Mouse (Mus musculus) intestine, embryonic 15.5 days (tissue): Measurements from ENCODE around the gene Med17. TPM values are rescaled to one million over a fixed set of nuclear protein-coding genes. Genes with fewer than 3 reads are reported as not detected.
A peak's percentile ranks its signal among the peaks of the same experiment; 100 is the strongest.

ENCODE experiments used
- ATAC-seq: fragments of 200-750 bp; cut with Nextera tagmentation; 2 replicates; pipeline ENCODE4 v1.8.0; 2017; ENCODE audit warnings: moderate TSS enrichment, moderate library complexity
- H3K27ac ChIP-seq: fragments of 300-500 bp; sonication (generic); 2 replicates; pipeline ENCODE4 v1.5.1; 2015; ENCODE audit warnings: mild to moderate bottlenecking, inconsistent platforms
- H3K27me3 ChIP-seq: fragments of 300-500 bp; sonication (generic); replicated peaks from 2 replicates; pipeline ENCODE4 v1.6.1; 2015; ENCODE audit warnings: inconsistent platforms
- H3K36me3 ChIP-seq: fragments of 300-500 bp; sonication (generic); 2 replicates; pipeline ENCODE4 v1.6.1; 2015; ENCODE audit warnings: inconsistent platforms
- H3K4me1 ChIP-seq: fragments of 300-500 bp; sonication (generic); replicated peaks from 2 replicates; pipeline ENCODE4 v1.6.1; 2015; ENCODE audit warnings: inconsistent platforms
- H3K4me2 ChIP-seq: fragments of 300-500 bp; sonication (generic); replicated peaks from 2 replicates; pipeline ENCODE4 v1.6.1; 2015; ENCODE audit warnings: mild to moderate bottlenecking, inconsistent platforms
- H3K4me3 ChIP-seq: fragments of 300-500 bp; sonication (generic); replicated peaks from 2 replicates; pipeline ENCODE4 v1.5.1; 2015; ENCODE audit warnings: inconsistent platforms
- H3K9ac ChIP-seq: fragments of 300-500 bp; sonication (generic); 2 replicates; pipeline ENCODE4 v1.6.1; 2015; ENCODE audit warnings: inconsistent platforms
- H3K9me3 ChIP-seq: fragments of 300-500 bp; sonication (generic); 2 replicates; pipeline ENCODE4 v1.6.1; 2016; ENCODE audit warnings: inconsistent platforms
- WGBS: fragments of 180-500 bp; shearing (Covaris S2); methylation state at CpG from one replicate; pipeline ENCODE4 v1.1.7; 2015; 5-methylcytosine and 5-hydroxymethylcytosine counted together
- polyA plus RNA-seq: library from polyadenylated mRNA; unstranded; fragments of >200 nt; fragmentation: Nextera tagmentation; extraction: Ambion mirVana; gene quantifications from 2 replicates; pipeline ENCODE4 v1.2.1, GENCODE M21; 2015

The Med17 gene
- polyA plus RNA-seq, 1 experiment from 2014 or later: 34.5 TPM

DNA sequence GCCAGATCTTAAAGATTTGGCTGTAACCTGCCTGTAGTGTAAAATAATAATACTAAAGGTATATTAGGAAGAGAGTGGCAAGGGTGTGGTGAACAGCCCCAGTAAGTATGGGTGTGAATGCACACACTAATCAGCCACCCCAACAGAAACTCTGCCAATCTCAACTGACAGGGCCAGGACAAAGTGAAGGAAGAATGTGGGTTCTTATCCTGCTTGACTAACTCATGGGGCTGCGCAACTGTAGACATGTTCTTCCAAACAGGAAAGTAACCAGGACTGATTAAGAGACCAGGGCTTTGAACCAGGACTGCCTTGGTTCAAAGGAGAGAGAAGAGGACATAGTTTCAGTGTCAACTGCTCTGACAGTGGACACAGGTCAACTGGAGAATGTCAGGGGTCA lies 37.6 kb downstream of the Med17 start:
- no peak overlapping the region for H3K4me2 ChIP-seq
- no peaks in the 10 kb centered on the region for H3K9me3 ChIP-seq
- no peak overlapping the region for H3K27ac ChIP-seq
- no peaks in the 10 kb centered on the region for H3K27me3 ChIP-seq
- no peak overlapping the region for H3K4me3 ChIP-seq
- WGBS: 96% methylated on average over 1 of the region's 1 CpGs
- H3K9ac ChIP-seq: no peak overlapping the region
- H3K4me1 ChIP-seq: peaks cover 18% of the 10 kb centered on the region
- no peaks in the 10 kb centered on the region for H3K36me3 ChIP-seq
- no peak for ATAC-seq

DNA sequence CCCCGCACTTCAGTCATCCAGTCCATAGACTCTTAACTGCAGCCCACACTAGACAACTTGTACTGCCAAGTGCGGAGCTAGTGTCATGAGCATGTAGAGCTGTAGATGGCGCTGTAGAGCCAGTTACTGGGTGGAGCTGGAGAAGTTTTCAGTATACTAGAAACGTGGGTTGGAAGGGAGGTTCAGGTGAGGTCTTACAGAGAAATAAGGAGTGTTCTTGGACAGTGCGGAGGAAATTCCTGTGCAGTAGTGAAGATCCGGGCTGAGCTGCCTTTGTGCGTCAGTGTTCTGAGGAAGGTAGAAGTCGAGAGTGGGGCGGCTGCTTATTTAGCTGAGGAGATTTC lies 38.2 kb downstream of the Med17 start:
- peak; percentile 18 for ATAC-seq
- Histone ChIP-seq H3K27ac (no peak overlapping the region), H3K4me3 (no peak overlapping the region), H3K27me3 (no peaks in the 10 kb centered on the region), H3K36me3 (no peaks in the 10 kb centered on the region), H3K4me2 (peak overlapping the region; percentile 18; the same call in 1 of the 2 replicates), H3K9ac (no peak overlapping the region), H3K9me3 (no peaks in the 10 kb centered on the region), H3K4me1 (peaks cover 18% of the 10 kb centered on the region)
- WGBS: 45% methylated on average over 9 of the region's 9 CpGs

DNA sequence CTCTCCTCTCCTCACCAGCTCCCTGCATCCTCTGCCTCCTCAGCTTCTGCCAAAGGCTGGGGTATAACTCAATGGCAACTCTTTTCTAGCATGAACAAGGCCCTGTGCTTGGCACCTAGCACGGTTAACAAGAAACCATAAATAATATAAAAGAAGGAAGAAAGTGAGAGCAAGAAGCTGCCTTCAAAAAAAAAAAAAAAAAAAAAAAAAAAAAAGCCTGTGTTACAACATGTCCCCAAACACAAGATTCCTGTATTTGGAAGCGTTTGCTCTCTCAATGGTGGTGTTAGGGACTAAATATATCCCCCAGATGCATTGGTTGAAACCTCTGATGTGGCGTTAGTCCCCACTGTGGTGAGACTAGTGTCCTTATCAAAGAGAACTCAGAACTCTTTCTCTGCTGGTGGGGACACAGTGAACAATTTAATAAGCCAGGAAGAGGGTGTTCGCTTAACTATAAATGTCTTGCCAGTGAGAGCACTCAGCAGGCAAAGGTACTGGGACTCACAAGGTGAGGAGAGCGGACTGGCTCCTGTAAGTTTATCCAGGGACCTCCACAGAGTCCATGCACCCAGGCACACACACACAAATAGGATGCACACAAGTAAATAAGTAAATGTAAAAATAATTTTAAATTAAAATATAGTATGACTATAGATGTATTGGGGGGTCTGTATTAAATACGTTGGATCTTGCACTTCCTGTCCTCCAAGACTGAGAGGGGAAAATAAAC lies 38.7 kb downstream of the Med17 start:
- H3K9ac ChIP-seq: no peak overlapping the region
- H3K27ac ChIP-seq: no peak overlapping the region
- ATAC-seq: no peak
- no peaks in the 10 kb centered on the region for H3K27me3 ChIP-seq
- 70% methylated on average over 6 of the region's 6 CpGs for WGBS
- no peaks in the 10 kb centered on the region for H3K9me3 ChIP-seq
- H3K4me3 ChIP-seq: no peak overlapping the region
- H3K4me2 ChIP-seq: no peak overlapping the region
- H3K4me1 ChIP-seq: peaks cover 18% of the 10 kb centered on the region
- H3K36me3 ChIP-seq: no peaks in the 10 kb centered on the region

DNA sequence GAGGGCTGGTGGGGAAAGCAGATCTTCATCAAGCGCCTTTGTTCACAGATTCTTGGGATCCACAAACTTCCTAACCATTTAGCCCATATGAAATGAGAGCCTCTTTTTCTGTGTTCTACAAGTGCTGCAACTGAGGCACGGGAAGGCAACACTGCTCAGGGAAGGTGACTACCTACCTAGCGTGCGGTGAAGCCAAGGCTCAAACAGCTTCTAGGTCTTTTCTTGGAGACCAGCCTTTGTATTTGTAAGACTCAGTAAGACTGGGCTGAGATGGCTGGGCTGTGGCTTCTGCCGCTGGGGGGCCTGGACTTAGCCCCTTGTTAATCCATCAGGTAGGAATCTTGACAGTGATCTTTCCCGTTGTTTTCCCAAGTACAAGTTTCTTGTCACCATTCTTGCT lies 39.7 kb downstream of the Med17 start:
- H3K4me2 ChIP-seq: peak overlapping the region; percentile 82
- ATAC-seq: no peak
- H3K4me3 ChIP-seq: peak overlapping the region; percentile 44; the same call in 1 of the 2 replicates
- no peaks in the 10 kb centered on the region for H3K36me3 ChIP-seq
- H3K4me1 ChIP-seq: peaks cover 18% of the 10 kb centered on the region
- no peaks in the 10 kb centered on the region for H3K9me3 ChIP-seq
- 92% methylated on average over 6 of the region's 6 CpGs for WGBS
- H3K9ac ChIP-seq: no peak overlapping the region
- no peaks in the 10 kb centered on the region for H3K27me3 ChIP-seq
- H3K27ac ChIP-seq: no peak overlapping the region

DNA sequence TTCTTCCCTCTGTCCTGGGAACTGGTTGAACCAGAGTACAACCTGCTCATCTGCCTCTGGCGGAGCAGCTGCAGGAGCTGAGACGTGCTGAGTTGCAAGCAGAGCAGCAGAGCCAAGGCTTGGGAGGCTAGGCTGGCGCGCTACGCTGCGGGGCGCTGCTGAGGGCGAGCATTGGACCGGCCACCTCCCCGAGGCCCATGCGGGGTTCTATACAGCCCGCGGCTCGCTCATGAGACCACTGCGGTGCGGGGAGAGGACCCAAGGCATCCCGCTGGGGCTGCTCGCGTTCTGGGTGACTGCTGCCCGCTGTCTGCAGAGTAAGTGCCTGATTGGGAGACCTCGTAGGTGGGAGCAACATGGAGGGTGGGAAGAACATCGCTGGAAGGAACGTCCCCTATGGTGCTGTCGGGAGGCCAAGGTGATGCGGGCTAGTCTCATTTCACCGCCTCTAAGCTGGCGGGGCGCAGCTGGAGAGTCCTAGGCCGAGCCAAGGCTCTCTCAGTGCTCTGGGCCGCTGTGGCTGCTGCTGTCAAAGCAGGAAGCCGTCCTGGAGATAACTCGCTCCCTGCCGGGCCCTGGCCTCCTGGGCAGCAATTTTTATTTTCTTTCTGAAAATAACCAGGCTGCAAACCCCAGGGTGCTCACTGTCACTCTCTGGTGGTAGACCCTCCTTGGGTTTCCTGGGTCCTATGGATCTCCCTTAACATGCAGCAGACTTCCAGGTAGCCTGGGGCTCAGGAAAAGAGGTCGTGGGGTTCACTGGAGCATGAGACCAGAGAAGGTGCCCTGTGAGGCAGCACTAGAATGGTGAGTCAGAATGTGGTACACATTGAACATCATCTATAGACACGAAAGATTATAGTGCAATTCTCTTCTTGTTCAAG lies 40.4 kb downstream of the Med17 start, which contains the start of gene Vstm5:
TSS of gene Vstm5 (plus strand) at position 4 of the 884 bp plus-strand sequence.
- Histone ChIP-seq H3K4me2 (peak within 1 kb of the TSS; percentile 82), H3K9ac (peak within 1 kb of the TSS; percentile 57), H3K4me1 (peaks cover 18% of the 10 kb centered on the region), H3K4me3 (peak within 1 kb of the TSS; percentile 44), H3K27ac (peak within 1 kb of the TSS; percentile 68), H3K27me3 (no peaks in the 10 kb centered on the region), H3K36me3 (no peaks in the 10 kb centered on the region), H3K9me3 (no peaks in the 10 kb centered on the region)
- WGBS: 4% methylated on average over 35 of the region's 35 CpGs
- ATAC-seq: peak; percentile 84

DNA sequence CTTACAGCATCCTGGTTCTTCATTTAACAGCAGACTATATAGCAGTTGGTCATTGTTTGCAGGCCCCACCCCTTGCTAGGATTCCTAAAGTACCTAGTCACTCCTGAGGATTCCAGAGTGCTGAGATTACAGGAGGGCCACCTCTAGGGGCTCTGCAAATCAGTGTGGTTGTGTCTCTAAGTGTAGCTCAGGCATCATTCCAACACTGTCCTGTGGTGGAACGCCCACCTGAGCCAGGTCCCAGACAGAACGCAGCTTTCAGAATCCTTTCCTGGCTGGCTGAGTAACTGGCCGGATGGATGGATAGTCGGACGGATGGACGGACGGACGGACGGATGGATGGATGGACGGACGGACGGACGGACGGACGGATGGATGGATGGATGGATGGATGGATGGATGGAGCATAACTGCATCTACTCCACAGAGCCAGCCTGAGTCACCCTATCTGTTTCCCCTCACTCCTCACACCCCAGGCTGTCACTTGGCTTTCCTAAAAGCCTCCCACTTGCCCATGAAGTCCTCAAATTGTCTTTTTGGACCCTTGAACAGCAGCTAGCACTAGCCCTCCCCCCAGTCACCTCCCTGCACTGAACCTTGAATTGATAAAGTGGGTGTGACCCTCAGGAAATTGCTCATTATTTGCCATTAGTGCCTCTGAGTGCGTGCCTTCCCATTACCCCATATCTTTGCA lies 41.3 kb downstream of the Med17 start:
- 67% methylated on average over 16 of the region's 16 CpGs for WGBS
- Histone ChIP-seq H3K4me1 (peaks cover 18% of the 10 kb centered on the region), H3K4me2 (peak overlapping the region; percentile 82), H3K27me3 (no peaks in the 10 kb centered on the region), H3K4me3 (peak overlapping the region; percentile 44), H3K9ac (peak overlapping the region; percentile 57), H3K36me3 (no peaks in the 10 kb centered on the region), H3K9me3 (no peaks in the 10 kb centered on the region), H3K27ac (peak overlapping the region; percentile 68; the same call in 1 of the 2 replicates)
- ATAC-seq: peak; percentile 59

DNA sequence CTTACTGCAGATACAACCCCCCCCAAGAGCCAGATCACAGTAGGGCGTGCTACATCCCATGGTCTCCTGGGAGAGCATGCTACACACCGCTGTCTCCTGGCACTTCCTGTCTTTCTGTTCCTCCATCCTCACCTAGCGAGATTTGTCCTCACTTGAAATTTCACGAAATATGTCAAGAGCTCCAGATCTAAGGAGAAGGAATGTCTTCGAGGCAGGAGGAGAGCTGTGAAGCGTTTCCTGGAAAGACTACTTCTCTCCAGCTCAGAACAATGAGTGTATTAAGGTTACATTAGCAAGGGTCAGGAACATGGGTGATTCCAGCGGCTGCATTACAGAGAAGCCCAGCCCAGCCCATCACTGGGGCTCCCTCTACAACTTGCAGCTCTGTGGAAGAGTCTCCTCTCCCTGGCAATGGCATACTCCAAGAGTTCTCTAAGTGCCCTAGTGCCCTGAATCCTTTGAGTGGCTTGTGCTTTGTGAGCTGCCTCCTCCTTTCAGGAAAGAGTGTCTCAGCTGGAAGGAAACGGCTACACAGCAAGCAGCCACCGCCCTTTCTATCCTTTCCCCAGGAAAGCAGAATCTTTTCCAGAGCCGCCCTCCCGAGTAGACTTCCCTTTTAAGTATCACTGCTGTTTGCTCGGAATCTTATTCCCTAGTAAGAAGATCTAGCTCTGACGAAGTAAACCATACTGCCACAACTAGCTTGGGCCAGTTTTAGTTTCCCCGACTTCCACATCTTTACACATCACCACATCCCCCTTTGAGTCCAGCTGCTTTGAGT lies 42.0 kb downstream of the Med17 start:
- no peak for ATAC-seq
- WGBS: 51% methylated on average over 14 of the region's 14 CpGs
- H3K36me3 ChIP-seq: no peaks in the 10 kb centered on the region
- no peak overlapping the region for H3K4me3 ChIP-seq
- peak overlapping the region; percentile 82; the same call in 1 of the 2 replicates for H3K4me2 ChIP-seq
- no peak overlapping the region for H3K9ac ChIP-seq
- H3K27me3 ChIP-seq: no peaks in the 10 kb centered on the region
- no peaks in the 10 kb centered on the region for H3K9me3 ChIP-seq
- H3K27ac ChIP-seq: no peak overlapping the region
- H3K4me1 ChIP-seq: peaks cover 18% of the 10 kb centered on the region

DNA sequence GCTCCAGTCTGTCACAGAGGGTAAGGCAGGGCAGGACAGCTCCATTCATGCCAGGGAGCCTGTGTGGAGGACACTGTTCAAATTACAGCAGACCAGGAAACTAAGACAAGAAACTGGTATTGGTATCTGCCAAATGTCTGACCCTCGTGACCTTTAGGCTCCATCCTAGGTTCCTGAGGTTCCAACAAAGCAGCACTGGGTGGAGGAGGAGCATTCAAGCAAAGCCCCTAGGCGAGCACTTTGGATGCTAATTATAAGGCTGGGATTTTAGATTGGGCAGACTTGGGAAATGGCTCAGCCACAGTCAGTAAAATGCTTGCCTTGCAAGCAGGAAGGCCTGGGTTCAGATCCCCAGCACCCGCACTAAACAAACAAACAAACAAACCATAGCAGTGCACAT lies 43.7 kb downstream of the Med17 start:
- H3K9me3 ChIP-seq: no peaks in the 10 kb centered on the region
- H3K36me3 ChIP-seq: no peaks in the 10 kb centered on the region
- ATAC-seq: no peak
- 77% methylated on average over 3 of the region's 3 CpGs for WGBS
- H3K9ac ChIP-seq: no peak overlapping the region
- no peak overlapping the region for H3K4me2 ChIP-seq
- no peak overlapping the region for H3K4me3 ChIP-seq
- H3K27ac ChIP-seq: no peak overlapping the region
- peaks cover 14% of the 10 kb centered on the region for H3K4me1 ChIP-seq
- H3K27me3 ChIP-seq: no peaks in the 10 kb centered on the region

DNA sequence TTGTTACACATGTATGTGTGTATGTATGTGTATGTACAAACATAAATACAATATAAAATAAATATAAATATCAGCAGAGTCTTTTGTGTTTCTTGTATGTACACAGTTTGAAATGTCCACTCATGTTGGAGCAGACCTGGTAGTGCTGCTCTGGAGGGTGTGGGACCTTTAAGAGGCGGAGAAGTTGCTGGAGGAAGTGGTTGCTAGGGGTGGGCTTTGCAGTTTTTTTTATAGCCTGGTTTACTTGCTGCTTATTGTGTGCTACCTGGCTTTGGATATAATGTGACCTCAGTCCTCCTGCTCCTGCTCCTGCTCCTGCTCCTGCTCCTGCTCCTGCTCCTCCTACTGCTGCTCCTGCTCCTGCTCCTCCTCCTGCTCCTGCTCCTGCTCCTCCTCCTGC lies 46.1 kb downstream of the Med17 start:
- Histone ChIP-seq H3K9ac (no peak overlapping the region), H3K9me3 (no peaks in the 10 kb centered on the region), H3K27ac (no peak overlapping the region), H3K4me2 (no peak overlapping the region), H3K36me3 (no peaks in the 10 kb centered on the region), H3K27me3 (no peaks in the 10 kb centered on the region), H3K4me3 (no peak overlapping the region), H3K4me1 (peaks cover 5% of the 10 kb centered on the region)
- 83% methylated on average over 1 of the region's 1 CpGs for WGBS
- ATAC-seq: no peak

DNA sequence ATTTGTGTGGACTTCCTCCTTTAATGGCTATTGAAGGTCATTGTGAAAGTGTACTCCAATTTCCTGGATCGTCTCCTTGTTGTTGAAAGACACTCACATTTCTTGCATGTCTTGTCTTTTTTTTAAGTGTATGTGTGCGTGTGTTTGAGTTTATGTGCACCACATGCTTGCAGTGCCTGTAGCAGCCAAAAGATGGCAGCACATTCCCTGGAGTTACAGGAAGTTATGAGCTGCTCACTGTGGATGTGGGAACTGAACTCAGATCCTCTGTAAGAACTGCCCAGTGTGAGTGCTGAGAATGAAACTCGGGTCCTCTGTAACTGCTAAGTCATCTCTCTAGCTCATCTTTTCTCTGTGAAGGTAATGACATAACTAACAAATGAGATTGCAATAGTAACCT lies 47.3 kb downstream of the Med17 start:
- H3K9ac ChIP-seq: no peak overlapping the region
- H3K27me3 ChIP-seq: no peaks in the 10 kb centered on the region
- H3K4me3 ChIP-seq: no peak overlapping the region
- H3K36me3 ChIP-seq: no peaks in the 10 kb centered on the region
- no peaks in the 10 kb centered on the region for H3K4me1 ChIP-seq
- no peak for ATAC-seq
- 89% methylated on average over 3 of the region's 3 CpGs for WGBS
- no peak overlapping the region for H3K4me2 ChIP-seq
- no peaks in the 10 kb centered on the region for H3K9me3 ChIP-seq
- H3K27ac ChIP-seq: no peak overlapping the region

DNA sequence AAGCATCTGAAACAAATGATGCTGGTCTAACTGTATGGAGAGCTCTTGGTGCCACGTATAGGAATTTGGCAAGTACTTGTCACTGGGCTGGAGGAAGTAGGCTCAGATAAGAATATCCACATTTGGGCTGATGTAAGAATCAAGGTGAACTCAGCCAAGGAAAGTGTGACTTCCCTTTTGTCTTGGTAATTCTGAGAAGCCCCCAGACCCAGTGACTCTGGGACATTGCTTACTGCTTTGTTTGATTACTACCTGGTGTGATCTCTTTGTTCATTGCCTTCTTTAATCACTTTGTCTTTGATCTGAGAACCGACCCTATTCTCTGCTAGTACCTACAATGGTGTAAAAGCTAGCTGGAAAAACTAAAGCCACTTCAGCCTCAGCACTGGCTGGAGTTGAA lies 54.8 kb downstream of the Med17 start:
- H3K27ac ChIP-seq: no peak overlapping the region
- 39% methylated on average over 2 of the region's 2 CpGs for WGBS
- H3K9ac ChIP-seq: no peak overlapping the region
- no peaks in the 10 kb centered on the region for H3K4me1 ChIP-seq
- ATAC-seq: no peak
- no peak overlapping the region for H3K4me3 ChIP-seq
- no peak overlapping the region for H3K4me2 ChIP-seq
- H3K36me3 ChIP-seq: no peaks in the 10 kb centered on the region
- no peaks in the 10 kb centered on the region for H3K27me3 ChIP-seq
- H3K9me3 ChIP-seq: no peaks in the 10 kb centered on the region

DNA sequence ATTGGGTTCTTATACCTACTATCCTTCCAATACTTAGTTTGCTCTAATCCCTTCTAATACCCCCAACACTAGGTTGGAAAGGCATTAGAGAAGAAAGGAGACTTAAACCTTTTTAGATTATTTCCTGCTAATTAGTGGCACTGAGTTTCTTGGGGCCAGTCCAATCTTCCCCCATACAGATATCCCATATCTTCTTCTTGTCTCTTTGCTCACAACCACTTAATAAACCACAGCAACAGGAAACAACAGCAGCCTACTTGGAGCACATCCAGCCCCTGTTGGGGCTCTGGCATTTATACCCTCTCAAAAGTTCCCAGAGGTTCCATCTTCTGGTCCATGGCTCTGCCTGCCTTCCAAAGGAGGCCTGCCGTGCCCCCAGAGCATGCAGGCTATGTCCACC lies 66.0 kb downstream of the Med17 start:
- H3K27me3 ChIP-seq: no peaks in the 10 kb centered on the region
- H3K4me1 ChIP-seq: no peaks in the 10 kb centered on the region
- H3K4me3 ChIP-seq: no peak overlapping the region
- H3K4me2 ChIP-seq: no peak overlapping the region
- WGBS: 69% methylated on average over 1 of the region's 1 CpGs
- H3K27ac ChIP-seq: no peak overlapping the region
- no peak for ATAC-seq
- H3K36me3 ChIP-seq: no peaks in the 10 kb centered on the region
- H3K9me3 ChIP-seq: no peaks in the 10 kb centered on the region
- no peak overlapping the region for H3K9ac ChIP-seq
